ENCODE assay signal across 16 mouse cellular contexts in genomic region chr10:31632005-31632404, GRCm38 (mm10). TPM values are rescaled to one million over a fixed set of nuclear protein-coding genes. Genes with fewer than 3 reads are reported as not detected.
DNase-seq lines count a peak whose midpoint lies in the region; ATAC-seq and TF ChIP-seq lines count a peak whose summit lies in the region.
"Had no signal": no experiment of that assay in that cellular context is flagged by ENCODE, and none has a peak within 500 bp of the region (broad histone marks: within the 10 kb centered on the region; RNA-seq: fewer than 3 reads in every experiment).

No protein-coding gene starts in this region.

- H3K4me2 ChIP-seq in forebrain, embryonic 16.5 days (ENCODE audit: low read length) = no peak overlapping the region
- H3K4me2 ChIP-seq in forebrain, embryonic 15.5 days (replicated peaks) = no peak overlapping the region
- H3K4me2 ChIP-seq: liver, embryonic 13.5 days; midbrain, embryonic 13.5 days had no signal

- no peak overlapping the region for H3K27ac ChIP-seq in forebrain, embryonic 16.5 days (ENCODE audit: low read length)
- H3K27ac ChIP-seq in forebrain, embryonic 15.5 days (replicated peaks) = no peak overlapping the region
- no peak overlapping the region for H3K27ac ChIP-seq in left cerebral cortex, adult 2 months
- H3K27ac ChIP-seq: liver, embryonic 13.5 days; midbrain, embryonic 13.5 days had no signal

- TF ChIP-seq POLR2A in brain, embryonic 14.5 days (IDR thresholded peaks at IDR 0.05; ENCODE audit: borderline replicate concordance, extremely low read depth, insufficient read depth, insufficient read length, poor library complexity, severe bottlenecking) = no peak

- peak; percentile 56 for DNase-seq in left cerebral cortex, postnatal 4 days
- DNase-seq in left cerebral cortex, adult 2 months (ENCODE audit: extremely low spot score in 1 of 2, low spot score in 2 of 2) = no peak
- peak; percentile 76 for DNase-seq in brain, embryonic 14.5 days (ENCODE audit: low read depth)
- DNase-seq in cerebellum, postnatal 14 days = peak; percentile 81 to 86
- no peak for DNase-seq in ovary, adult 18-20 months (ENCODE audit: low spot score)
- DNase-seq in thymus, postnatal 4 days = no peak
- DNase-seq: kidney, postnatal 14 days; liver, embryonic 13.5 days; right cerebral cortex, postnatal 25 days; thymus, adult 2 months had no signal

- no peak overlapping the region for H3K9ac ChIP-seq in forebrain, embryonic 16.5 days (replicated peaks; ENCODE audit: low read depth, low read length)
- H3K9ac ChIP-seq in forebrain, embryonic 15.5 days (replicated peaks) = no peak overlapping the region
- H3K9ac ChIP-seq: liver, embryonic 13.5 days; midbrain, embryonic 13.5 days had no signal

- 0 out of 2 replicates have a peak, but pooled peaks cover 3% of the 10 kb centered on the region for H3K4me1 ChIP-seq in forebrain, embryonic 16.5 days (replicated peaks; ENCODE audit: control insufficient read depth, insufficient read depth, low read length)
- H3K4me1 ChIP-seq in forebrain, embryonic 15.5 days = peaks cover 4% of the 10 kb centered on the region; the same call in 1 of the 2 replicates
- H3K4me1 ChIP-seq: liver, embryonic 13.5 days; midbrain, embryonic 13.5 days had no signal

- no peak overlapping the region for H3K4me3 ChIP-seq in forebrain, embryonic 16.5 days (replicated peaks; ENCODE audit: low read length)
- no peak overlapping the region for H3K4me3 ChIP-seq in forebrain, embryonic 15.5 days
- H3K4me3 ChIP-seq in left cerebral cortex, adult 2 months = no peak overlapping the region
- H3K4me3 ChIP-seq: erythroblast, embryonic 14.5 days; liver, embryonic 13.5 days; midbrain, embryonic 13.5 days had no signal

- no peak for TF ChIP-seq CTCF in left cerebral cortex, adult 2 months (IDR thresholded peaks at IDR 0.05)
- no peak for TF ChIP-seq CTCF in brain, embryonic 14.5 days (IDR thresholded peaks at IDR 0.05; ENCODE audit: borderline replicate concordance, extremely low read depth, insufficient read depth, insufficient read length)

- no peaks in the 10 kb centered on the region for H3K9me3 ChIP-seq in forebrain, embryonic 16.5 days (ENCODE audit: control insufficient read depth, low read length)
- H3K9me3 ChIP-seq in forebrain, embryonic 15.5 days = no peaks in the 10 kb centered on the region
- H3K9me3 ChIP-seq: liver, embryonic 13.5 days; midbrain, embryonic 13.5 days had no signal

- 40% methylated on average over 1 of the region's 1 CpGs for WGBS in forebrain, embryonic 16.5 days
- WGBS in forebrain, embryonic 15.5 days = 41% methylated on average over 1 of the region's 1 CpGs

- H3K27me3 ChIP-seq in forebrain, embryonic 16.5 days (replicated peaks; ENCODE audit: control insufficient read depth, insufficient read depth, low read length) = no peaks in the 10 kb centered on the region
- no peaks in the 10 kb centered on the region for H3K27me3 ChIP-seq in forebrain, embryonic 15.5 days
- H3K27me3 ChIP-seq: liver, embryonic 13.5 days; midbrain, embryonic 13.5 days had no signal

- ATAC-seq in forebrain, embryonic 16.5 days = peak; percentile 43; the same call in 1 of the 2 replicates
- ATAC-seq in forebrain, embryonic 15.5 days (replicated peaks) = no peak
- ATAC-seq: hindbrain, embryonic 16.5 days; midbrain, embryonic 13.5 days had no signal

- no peaks in the 10 kb centered on the region for H3K36me3 ChIP-seq in forebrain, embryonic 16.5 days (ENCODE audit: control insufficient read depth, insufficient read depth)
- no peaks in the 10 kb centered on the region for H3K36me3 ChIP-seq in forebrain, embryonic 15.5 days
- H3K36me3 ChIP-seq: liver, embryonic 13.5 days; midbrain, embryonic 13.5 days had no signal

- intact Hi-C loops in left cerebral cortex, postnatal 4 days (cut with DNase I) = no loop called here
- intact Hi-C loops in left cerebral cortex, adult 2 months (cut with DNase I) = no loop called here

RNA-seq across cellular contexts. Expression of gene Rnf217, which starts 23.0 kb away (rescaled TPM):
- polyA plus RNA-seq in forebrain, embryonic 16.5 days (2015; fragmentation: Nextera tagmentation; extraction: Ambion mirVana) = 1.6 and 2.0 TPM in 2 replicates
- 1.5 and 1.6 TPM in 2 replicates for polyA plus RNA-seq in forebrain, embryonic 15.5 days (2015; fragmentation: Nextera tagmentation; extraction: Ambion mirVana)
- total RNA-seq in left cerebral cortex, postnatal 4 days (2021) = 10 to 100 TPM; 15.1 to 16.0 TPM
- total RNA-seq in left cerebral cortex, adult 2 months (2021) = 10 to 100 TPM; 12.0 to 15.1 TPM
- 3.7 and 4.7 TPM in 2 replicates for polyA plus RNA-seq in brain, embryonic 14.5 days (2012; rRNA removed)
- total RNA-seq: MEL had no signal
- polyA plus RNA-seq: erythroblast, embryonic 14.5 days had no signal

Comparison
In these comparisons a context has a peak if more than half of its experiments do, and no peak if none do; other contexts are left out.
1. DNase-seq: peak in left cerebral cortex, postnatal 4 days (single experiment), brain, embryonic 14.5 days (single experiment) and cerebellum, postnatal 14 days (2 of 2); none in left cerebral cortex, adult 2 months (0 of 2), ovary, adult 18-20 months (single experiment) and thymus, postnatal 4 days (single experiment).